Mouse (Mus musculus): ENCODE data around the gene Lin52.

The Lin52 gene

DNA sequence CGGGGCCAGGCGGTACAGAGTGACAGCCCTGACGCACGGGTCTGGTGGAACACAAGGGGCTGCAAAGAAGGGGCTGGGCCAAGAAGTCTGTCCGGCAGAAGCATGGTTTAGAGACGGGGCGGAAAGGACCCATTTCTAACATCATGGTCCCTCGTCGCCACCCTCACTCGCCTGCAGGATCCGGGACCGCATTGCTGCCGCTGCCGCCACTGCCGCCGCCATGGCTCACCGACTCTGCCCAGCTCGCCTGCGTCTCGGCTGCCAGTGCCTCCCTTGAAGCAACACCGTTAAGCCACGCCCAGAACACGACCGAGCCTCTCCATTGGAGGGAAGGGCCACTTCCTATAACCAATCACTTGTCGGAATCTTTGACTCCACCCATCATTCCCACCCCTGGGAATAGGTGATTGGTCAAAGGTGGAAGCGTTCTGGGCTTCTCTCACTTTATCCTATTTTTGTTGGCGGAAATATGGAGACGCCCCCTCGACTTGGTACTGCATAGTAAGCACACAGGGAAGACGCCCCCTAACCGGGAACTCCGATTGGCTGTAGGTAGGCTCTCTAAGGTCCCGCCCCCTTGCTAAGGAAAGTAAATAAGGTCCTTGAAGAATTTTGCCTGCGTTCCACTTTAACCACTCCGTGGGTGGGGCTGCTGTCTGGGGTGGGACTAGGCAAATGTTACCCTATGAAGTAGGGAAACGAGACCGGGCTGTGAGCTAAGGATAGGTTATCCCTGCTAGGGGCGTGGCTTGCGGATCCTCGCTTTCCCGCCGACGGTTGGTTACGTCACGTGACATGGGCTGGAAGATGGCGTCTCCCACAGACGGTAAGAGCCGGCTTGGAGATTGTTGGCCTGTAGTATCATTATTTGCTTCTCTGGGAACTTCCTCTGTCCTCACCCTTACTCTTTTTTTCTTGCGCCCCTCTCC is at the start of gene Lin52, which contains the start of gene Aldh6a1:
Lin52 (plus strand) TSS at position 705 of the 929 bp plus-strand sequence.
Aldh6a1 (minus strand) TSS at position 287 of the 929 bp plus-strand sequence.
- peak; percentile 95 for DNase-seq

DNA sequence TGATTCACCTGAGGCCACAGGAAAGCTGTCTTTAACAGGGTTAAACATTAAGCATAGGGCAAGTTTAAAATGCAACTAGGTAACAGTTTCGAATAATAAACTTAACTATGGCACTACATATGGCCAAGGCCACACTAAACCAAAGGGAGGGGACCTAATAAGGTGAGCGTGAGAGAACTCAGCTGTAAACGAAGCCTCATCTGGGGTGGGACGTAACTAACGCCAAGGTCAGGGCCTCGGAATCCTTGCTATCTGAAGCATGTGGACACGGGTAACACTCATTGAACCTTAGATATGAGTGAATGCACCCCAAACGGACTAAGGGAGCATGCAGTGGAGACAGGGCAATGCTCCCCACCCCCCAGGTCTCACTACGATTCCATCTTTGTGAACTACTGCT is 48.3 kb upstream of the Lin52 start:
- no peak for DNase-seq

GRCm38 (mm10) chr12:84404541-84404940 is 46.7 kb upstream of the Lin52 start:
- DNase-seq, result no peak

DNA sequence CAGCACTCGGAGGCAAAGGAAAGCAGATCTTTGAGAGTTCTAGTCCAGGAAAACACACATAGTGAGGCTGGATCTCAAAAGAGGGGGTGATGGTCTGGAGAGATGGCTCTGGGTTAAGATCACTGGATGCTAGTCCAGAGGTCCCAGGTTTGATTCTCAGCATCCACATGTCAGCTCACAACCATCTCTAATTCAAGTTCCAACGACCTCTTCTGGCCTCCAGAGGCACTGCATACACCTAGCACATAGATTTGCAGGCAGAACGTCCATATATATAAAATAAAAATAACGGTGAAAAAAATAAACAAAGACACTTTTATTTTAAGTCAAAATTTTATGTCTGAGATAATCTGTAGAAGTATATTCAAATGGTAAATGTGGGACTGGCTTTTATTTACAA is 44.0 kb upstream of the Lin52 start:
- no peak for DNase-seq

GRCm38 (mm10) chr12:84407874-84408818 is 43.1 kb upstream of the Lin52 start:
- peak; percentile 84 for DNase-seq

DNA sequence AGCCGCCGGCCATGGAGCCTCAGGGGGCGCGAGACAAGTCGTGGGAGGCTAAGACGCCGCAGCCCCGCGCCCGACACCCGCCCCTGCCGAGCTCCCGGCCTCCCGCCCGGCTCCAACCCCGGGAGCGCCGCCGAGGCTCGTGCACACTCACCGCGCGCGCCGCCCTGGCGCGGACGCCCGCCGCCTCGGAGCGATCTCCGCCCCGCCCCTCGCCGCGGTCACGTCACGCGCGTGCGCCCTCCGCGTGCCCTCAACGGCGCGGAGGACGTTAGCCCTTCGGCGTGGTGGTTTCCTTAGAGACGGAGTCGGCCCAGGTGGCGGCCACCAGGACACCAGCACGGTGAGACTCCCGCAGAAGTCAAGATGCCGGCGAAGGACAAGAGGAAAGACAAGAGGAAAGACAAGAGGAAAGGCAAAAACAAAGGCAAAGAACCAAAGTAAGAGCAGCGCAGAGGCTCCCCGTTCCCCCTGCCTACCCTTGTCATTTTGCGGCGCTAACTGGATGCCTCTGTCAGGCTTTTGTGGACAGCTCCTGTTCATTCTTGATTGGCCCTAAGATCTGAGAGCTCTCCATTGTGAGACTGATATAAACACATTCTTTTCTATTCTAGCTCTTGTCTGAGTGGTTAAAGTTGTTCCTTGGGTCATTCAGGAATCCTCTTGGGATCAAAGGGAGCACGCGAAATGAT is 42.3 kb upstream of the Lin52 start, which contains the start of the genes Entpd5 and Bbof1:
Entpd5 (minus strand) TSS at position 211 of the 689 bp plus-strand sequence.
Bbof1 (plus strand) TSS at position 253 of the 689 bp plus-strand sequence.
- DNase-seq, result peak; percentile 97

DNA sequence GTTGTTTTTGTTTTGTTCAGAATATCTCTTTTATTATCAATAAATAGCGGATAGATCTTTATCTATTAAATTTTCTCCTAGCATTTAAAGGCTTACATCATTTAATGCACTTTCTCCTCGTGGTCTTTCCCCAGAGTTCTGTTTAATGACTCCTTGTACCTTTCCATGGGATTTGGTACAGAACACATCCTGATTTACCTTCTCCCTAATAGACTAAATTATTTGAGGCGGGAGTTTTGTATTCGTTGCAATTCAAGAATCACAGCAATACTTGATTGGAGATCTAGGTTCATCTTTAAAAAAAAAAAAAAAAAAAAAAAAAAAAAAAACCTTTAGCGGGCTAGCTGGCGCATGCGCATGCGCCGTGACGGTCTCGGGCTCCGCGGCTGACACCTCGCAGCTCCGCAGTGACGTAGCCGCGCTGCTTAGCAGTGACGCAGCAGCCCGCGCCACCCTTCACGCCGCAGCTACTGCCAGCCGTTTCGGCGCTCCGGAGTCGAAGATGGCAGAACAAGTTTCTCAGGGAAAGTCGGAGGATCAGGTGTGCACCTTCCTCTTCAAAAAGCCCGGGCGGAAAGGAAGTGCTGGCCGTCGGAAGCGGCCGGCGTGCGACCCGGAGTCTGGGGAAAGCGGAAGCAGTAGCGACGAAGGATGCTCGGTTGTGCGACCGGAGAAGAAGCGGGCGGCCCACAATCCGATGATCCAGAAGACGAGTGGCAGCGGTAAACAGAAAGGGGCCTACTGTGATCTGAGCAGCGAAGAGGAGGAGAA is 34.2 kb upstream of the Lin52 start, which contains the start of gene Rnf113a2:
Rnf113a2 (plus strand) TSS at position 363 of the 771 bp plus-strand sequence.
- peak; percentile 91 for DNase-seq

- DNase-seq, result no peak
Measured at GRCm38 (mm10) chr12:84417605-84417922, 33.7 kb upstream of the Lin52 start.

- no peak for DNase-seq
Measured at GRCm38 (mm10) chr12:84423990-84424389, 27.2 kb upstream of the Lin52 start.

- no peak for DNase-seq
Measured at GRCm38 (mm10) chr12:84429825-84430224, 21.4 kb upstream of the Lin52 start.

DNA sequence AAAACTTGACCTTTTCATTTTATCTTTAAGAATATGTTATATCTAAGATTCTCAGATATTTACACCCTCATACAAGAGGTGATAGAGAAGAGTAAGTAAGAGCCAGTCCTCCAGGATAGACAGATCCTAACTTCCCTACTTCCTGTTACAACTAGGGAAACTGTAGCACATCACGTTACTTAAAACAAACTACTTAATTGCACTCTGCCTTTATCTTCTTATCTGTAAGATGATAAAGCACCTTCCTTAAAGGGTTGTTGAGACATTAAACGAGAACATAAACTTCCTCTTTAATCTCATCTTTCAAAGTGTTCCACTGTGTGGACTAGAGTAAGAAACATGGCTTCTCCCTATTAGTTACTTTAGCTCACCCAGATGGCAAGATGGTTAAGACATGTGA is 12.5 kb upstream of the Lin52 start:
- DNase-seq, result no peak

- DNase-seq, result no peak
Measured at GRCm38 (mm10) chr12:84442526-84442925, 8.7 kb upstream of the Lin52 start.

DNA sequence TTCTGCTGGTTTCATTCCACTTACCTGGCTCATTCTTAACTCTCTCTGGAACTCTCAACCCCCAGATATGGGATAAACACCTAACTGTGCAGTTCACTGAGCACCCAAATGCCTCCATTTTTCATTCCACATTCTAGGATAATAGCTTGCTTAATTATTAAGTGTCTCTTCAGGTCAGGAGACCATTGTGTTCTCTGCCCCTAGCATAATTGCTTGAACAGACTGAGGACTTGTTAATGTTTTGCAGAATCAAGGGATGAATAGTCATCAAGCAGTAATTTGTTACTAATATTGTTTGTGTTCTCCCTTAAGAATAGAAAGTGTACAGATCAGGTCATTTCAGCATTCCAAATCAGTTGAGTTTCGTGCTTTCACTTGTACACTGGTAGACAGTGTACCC is 3.8 kb upstream of the Lin52 start:
- DNase-seq, result no peak

DNA sequence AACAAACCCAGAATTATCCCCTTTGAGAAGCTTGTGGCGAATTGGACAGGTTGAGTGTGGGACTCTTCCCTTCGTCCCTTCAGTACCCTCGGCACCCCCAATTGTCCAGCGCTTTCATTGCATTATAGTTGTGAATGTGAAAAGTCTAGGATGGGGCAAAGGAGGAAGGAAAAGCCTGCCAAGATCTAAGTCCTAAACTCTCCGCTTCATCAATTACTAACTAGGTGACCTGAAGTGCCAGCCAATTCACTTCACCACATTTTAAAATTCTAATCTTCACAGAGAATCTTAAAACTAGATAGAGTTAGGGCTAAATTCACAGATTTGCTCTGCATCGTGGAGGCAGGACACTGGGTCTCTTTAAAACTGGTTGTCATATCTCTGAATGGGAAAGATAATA is 3.0 kb upstream of the Lin52 start:
- DNase-seq, result no peak

DNA sequence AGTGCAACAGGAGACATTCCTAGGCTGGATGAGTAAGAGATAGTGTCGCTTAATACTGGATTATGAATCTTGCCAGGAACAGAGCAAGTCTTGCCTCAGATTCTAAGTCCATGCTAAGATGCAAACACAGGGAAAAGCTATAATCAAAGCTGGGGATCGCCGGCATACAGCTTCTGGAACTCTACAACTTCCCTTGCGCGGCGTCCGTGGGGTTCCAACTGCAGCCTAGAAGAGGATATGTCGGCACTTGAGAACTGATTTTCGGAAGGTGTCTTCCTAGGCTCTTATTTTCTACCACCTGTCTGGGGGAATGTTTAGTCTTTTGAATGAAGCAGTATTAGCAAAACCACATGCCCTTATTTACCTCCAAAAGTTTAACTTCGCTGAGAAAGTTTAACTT is 1.3 kb upstream of the Lin52 start:
- peak; percentile 11 for DNase-seq

GRCm38 (mm10) chr12:84450351-84450717 is 888 bp upstream of the Lin52 start:
- DNase-seq, result no peak

DNA sequence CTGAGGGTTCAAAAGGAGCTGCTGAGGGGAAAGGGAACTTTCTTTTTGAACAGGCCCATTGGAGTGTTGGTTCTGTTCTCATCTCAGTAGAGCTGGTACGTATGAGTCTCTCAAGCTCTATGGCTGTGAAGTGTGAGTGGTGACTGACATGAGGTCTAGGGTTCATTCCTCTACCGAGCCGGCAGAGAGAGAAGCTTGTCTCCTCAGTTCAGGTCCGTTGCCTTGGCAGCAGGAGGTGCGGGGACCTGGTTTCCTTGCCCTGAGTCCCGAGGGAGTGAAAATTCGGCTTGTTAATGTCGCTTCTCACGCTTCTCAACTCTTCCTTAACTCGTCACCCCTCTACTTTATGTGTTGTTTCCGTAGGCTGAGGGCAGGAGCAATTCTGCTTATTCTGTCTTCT is 579 bp downstream of the Lin52 start:
- DNase-seq, result peak; percentile 28

DNA sequence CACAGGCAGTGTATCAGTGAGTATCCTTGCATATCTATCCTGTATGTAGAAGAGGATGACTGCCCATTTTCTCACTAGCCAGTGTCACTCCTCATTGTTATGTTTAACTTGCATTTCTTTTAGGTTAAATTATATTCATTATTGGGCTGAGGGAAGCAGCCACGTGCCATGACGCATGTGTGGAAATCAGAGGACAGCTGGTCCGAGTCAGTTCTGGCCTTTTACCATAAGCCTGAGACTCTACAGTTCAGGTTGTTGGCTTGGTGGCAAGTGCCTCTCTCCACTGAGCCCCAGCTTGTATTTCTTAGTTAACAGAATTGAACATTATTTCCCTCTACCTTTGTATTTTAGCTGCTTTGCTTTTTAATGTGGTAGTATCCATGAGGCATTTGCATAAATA is 5.7 kb downstream of the Lin52 start:
- DNase-seq, result no peak

- no peak for DNase-seq
Measured at GRCm38 (mm10) chr12:84459845-84460244, 8.6 kb downstream of the Lin52 start.

- DNase-seq, result no peak
Measured at GRCm38 (mm10) chr12:84461416-84461815, 10.2 kb downstream of the Lin52 start.

- DNase-seq, result no peak
Measured at GRCm38 (mm10) chr12:84462856-84463255, 11.6 kb downstream of the Lin52 start.

DNA sequence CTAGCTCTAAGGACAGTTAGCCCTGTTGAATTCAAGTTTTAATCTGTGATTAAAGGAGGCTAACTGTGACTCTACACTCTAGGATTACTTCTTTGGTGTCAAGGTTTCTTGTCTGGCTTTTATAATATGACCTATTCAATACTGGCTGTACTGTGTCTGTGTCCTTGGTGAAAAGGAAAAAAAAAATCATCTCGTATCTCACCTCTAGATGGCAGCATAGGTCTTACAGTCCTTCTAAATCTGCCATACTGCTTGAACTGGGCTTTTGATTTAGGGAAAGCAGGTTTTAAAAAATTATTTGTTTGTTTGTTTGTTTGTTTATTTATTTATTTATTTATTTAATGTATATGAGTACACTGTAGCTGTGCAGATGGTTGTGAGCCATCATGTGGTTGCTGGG is 17.5 kb downstream of the Lin52 start:
- DNase-seq, result no peak

Measured in thymus, postnatal 4 days (tissue).